Mouse (Mus musculus): Measurements from ENCODE around the gene Iqsec1. TPM values are rescaled to one million over a fixed set of nuclear protein-coding genes. Genes with fewer than 3 reads are reported as not detected.

Gene Iqsec1
- total and polyA plus RNA-seq, 3 experiments, result 2.0 to 48.2 (median 39.2) TPM

DNA sequence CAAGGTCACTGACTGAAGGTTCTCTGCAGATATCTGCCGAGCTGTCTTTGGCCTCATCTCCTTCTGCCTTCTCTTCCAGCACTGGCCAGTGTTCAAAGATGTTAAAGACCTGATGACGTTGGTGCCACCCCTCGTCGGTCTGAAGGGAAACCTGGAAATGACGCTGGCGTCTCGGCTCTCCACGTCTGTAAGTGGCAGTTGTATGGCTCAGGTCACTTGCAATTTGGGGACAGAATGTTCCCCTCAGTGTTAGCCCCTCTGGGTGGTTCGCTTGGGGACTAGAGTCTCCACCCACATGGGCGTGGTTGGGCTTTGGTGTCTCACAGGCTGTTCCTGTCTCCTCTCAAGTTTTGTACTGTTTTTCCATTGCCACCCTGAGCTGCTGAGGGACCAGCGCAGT, 363.8 kb downstream of the Iqsec1 start:
- TF ChIP-seq POLR2AphosphoS5 (IDR thresholded peaks at IDR 0.05; ENCODE audit: insufficient replicate concordance, low read depth, low read length) (no peak), GATA2 (IDR thresholded peaks at IDR 0.05; ENCODE audit: borderline replicate concordance, low read depth, low read length) (no peak), TAL1 (conservative IDR thresholded peaks at IDR 0.05; ENCODE audit: low read depth, low read length) (no peak), GATA1 (IDR thresholded peaks at IDR 0.05; ENCODE audit: borderline replicate concordance, low read length) (no peak), CTCF (IDR thresholded peaks at IDR 0.05; ENCODE audit: low read depth, low read length) (no peak)
- H3K4me3 ChIP-seq (ENCODE audit: low read depth, low read length), result peak overlapping the region; percentile 65
- no peaks in the 10 kb centered on the region for H3K27me3 ChIP-seq (ENCODE audit: insufficient read depth, low read length)
- DNase-seq (ENCODE audit: low spot score) (peak; percentile 73), ATAC-seq (ENCODE audit: extremely low read depth, insufficient number of reproducible peaks, low FRiP score, poor library complexity, severe bottlenecking) (peak; percentile 12)
- no peaks in the 10 kb centered on the region for H3K9me3 ChIP-seq (replicated peaks)
- peaks cover 89% of the 10 kb centered on the region for H3K36me3 ChIP-seq (replicated peaks)
- H3K4me1 ChIP-seq (ENCODE audit: insufficient read depth, low read depth, low read length), result peaks cover 97% of the 10 kb centered on the region

DNA sequence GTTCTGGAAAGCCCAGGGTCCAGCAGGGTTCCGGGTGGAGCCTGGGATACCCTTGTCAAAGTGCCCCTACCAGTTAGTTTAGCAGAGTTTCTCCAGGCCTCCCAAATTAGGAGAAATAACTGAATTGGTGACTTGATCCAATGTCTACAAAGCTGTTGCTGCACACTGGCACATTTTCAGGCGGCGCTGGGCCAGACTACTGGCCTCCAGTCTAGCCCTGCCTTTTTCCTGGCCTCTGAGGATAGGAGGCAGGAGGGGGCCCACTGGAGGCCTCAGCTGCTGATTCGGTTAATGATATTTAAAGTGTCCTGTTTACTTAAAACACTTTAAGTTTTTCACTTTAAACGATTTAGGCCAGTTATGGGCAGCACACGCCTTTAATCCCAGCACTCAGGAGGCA, 364.3 kb downstream of the Iqsec1 start:
- H3K36me3 ChIP-seq (replicated peaks), result peaks cover 89% of the 10 kb centered on the region
- peak overlapping the region; percentile 65; the same call in 1 of the 2 replicates for H3K4me3 ChIP-seq (ENCODE audit: low read depth, low read length)
- ATAC-seq (ENCODE audit: extremely low read depth, insufficient number of reproducible peaks, low FRiP score, poor library complexity, severe bottlenecking), result no peak; the same call in 1 of the 2 replicates
- TF ChIP-seq GATA2 (IDR thresholded peaks at IDR 0.05; ENCODE audit: borderline replicate concordance, low read depth, low read length) (no peak), CTCF (IDR thresholded peaks at IDR 0.05; ENCODE audit: low read depth, low read length) (no peak), TAL1 (conservative IDR thresholded peaks at IDR 0.05; ENCODE audit: low read depth, low read length) (no peak), POLR2AphosphoS5 (IDR thresholded peaks at IDR 0.05; ENCODE audit: insufficient replicate concordance, low read depth, low read length) (no peak), GATA1 (IDR thresholded peaks at IDR 0.05; ENCODE audit: borderline replicate concordance, low read length) (no peak)
- no peaks in the 10 kb centered on the region for H3K9me3 ChIP-seq (replicated peaks)
- DNase-seq (ENCODE audit: low spot score), result peak; percentile 34
- H3K27me3 ChIP-seq (ENCODE audit: insufficient read depth, low read length), result no peaks in the 10 kb centered on the region
- H3K4me1 ChIP-seq (ENCODE audit: insufficient read depth, low read depth, low read length), result peaks cover 97% of the 10 kb centered on the region

DNA sequence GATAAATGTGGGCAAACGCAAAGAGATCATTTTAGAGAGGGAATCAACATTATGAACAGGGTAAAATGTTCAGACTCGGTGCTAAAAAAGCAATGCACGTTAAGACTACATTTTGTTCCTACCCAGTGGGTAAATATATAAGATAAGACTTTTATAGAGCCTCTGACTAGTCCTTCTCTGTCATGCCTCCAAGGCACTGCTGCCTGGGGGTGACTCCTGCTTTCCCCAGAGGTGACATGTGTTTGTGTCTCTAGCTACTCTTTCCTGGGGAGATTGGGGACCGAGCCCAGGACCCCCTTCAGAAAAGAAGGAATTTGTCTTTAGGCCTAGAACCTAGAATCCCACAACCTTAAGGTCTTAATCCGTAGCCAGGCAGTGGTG, 365.0 kb downstream of the Iqsec1 start:
- no peaks in the 10 kb centered on the region for H3K9me3 ChIP-seq (replicated peaks)
- H3K4me3 ChIP-seq (ENCODE audit: low read depth, low read length), result peak overlapping the region; percentile 83; the same call in 1 of the 2 replicates
- H3K4me1 ChIP-seq (ENCODE audit: insufficient read depth, low read depth, low read length), result peaks cover 97% of the 10 kb centered on the region
- H3K36me3 ChIP-seq (replicated peaks), result peaks cover 86% of the 10 kb centered on the region
- ATAC-seq (ENCODE audit: extremely low read depth, insufficient number of reproducible peaks, low FRiP score, poor library complexity, severe bottlenecking), result no peak
- H3K27me3 ChIP-seq (ENCODE audit: insufficient read depth, low read length), result no peaks in the 10 kb centered on the region
- TF ChIP-seq GATA2 (IDR thresholded peaks at IDR 0.05; ENCODE audit: borderline replicate concordance, low read depth, low read length) (no peak), TAL1 (conservative IDR thresholded peaks at IDR 0.05; ENCODE audit: low read depth, low read length) (no peak), CTCF (IDR thresholded peaks at IDR 0.05; ENCODE audit: low read depth, low read length) (no peak), GATA1 (IDR thresholded peaks at IDR 0.05; ENCODE audit: borderline replicate concordance, low read length) (no peak), POLR2AphosphoS5 (IDR thresholded peaks at IDR 0.05; ENCODE audit: insufficient replicate concordance, low read depth, low read length) (no peak)
- DNase-seq (ENCODE audit: low spot score), result peak; percentile 32

DNA sequence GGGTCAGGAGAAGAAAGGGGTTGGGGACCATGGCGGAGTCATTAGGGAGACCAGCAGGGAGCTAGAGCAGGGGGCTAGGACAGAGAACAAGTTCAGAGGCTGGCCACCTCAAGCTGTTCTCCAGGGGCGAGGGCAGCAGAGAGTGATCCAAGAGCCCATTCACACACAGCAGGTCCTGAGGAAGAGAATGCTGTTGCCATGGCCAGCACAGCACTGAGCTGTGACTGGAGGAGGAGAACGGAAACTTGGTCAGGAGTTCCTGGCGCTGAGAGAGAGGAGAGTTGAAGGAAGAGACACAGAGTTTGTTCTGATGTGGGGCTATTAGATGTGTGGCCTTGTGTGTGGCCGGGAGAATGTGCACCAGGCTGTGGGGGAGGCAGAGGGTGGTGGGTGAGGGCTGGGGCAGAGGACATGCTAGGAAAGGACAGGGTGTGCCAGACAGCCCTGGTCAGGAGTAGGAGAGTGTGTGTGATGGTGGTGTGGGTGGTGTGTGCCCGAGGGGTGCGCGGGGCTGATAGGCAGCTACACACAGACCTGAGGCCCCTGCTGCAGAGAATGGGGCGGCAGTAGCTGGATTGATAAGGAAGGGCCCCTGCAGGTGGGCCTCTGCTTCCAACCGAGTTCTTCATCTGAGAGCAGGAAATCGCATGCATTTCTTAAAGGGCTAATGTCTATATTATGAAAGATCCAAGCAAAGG, 365.6 kb downstream of the Iqsec1 start:
- peak; percentile 84 for TF ChIP-seq TAL1 (conservative IDR thresholded peaks at IDR 0.05; ENCODE audit: low read depth, low read length)
- TF ChIP-seq GATA2 (IDR thresholded peaks at IDR 0.05; ENCODE audit: borderline replicate concordance, low read depth, low read length), result peak; percentile 41; the same call in 1 of the 2 replicates
- no peak for TF ChIP-seq CTCF (IDR thresholded peaks at IDR 0.05; ENCODE audit: low read depth, low read length)
- H3K27me3 ChIP-seq (ENCODE audit: insufficient read depth, low read length), result no peaks in the 10 kb centered on the region
- H3K4me3 ChIP-seq (ENCODE audit: low read depth, low read length), result peak overlapping the region; percentile 83
- peak; percentile 66 for ATAC-seq (ENCODE audit: extremely low read depth, insufficient number of reproducible peaks, low FRiP score, poor library complexity, severe bottlenecking)
- no peaks in the 10 kb centered on the region for H3K9me3 ChIP-seq (replicated peaks)
- H3K4me1 ChIP-seq (ENCODE audit: insufficient read depth, low read depth, low read length), result peaks cover 97% of the 10 kb centered on the region
- H3K36me3 ChIP-seq (replicated peaks), result peaks cover 80% of the 10 kb centered on the region
- DNase-seq (ENCODE audit: low spot score), result peak; percentile 82

- DNase-seq (ENCODE audit: low spot score) (no peak), ATAC-seq (ENCODE audit: extremely low read depth, insufficient number of reproducible peaks, low FRiP score, poor library complexity, severe bottlenecking) (no peak)
- H3K4me3 ChIP-seq (ENCODE audit: low read depth, low read length), result peak overlapping the region; percentile 83
- no peaks in the 10 kb centered on the region for H3K9me3 ChIP-seq (replicated peaks)
- no peak for TF ChIP-seq GATA1 (IDR thresholded peaks at IDR 0.05; ENCODE audit: borderline replicate concordance, low read length)
- peaks cover 97% of the 10 kb centered on the region for H3K4me1 ChIP-seq (ENCODE audit: insufficient read depth, low read depth, low read length)
- H3K36me3 ChIP-seq (replicated peaks), result peaks cover 77% of the 10 kb centered on the region
- H3K27me3 ChIP-seq (ENCODE audit: insufficient read depth, low read length), result no peaks in the 10 kb centered on the region
These were observed 366.9 kb downstream of the Iqsec1 start for GRCm38 (mm10) chr6:90621584-90621890.

- Histone ChIP-seq H3K36me3 (replicated peaks) (peaks cover 77% of the 10 kb centered on the region), H3K27me3 (ENCODE audit: insufficient read depth, low read length) (no peaks in the 10 kb centered on the region), H3K9me3 (replicated peaks) (no peaks in the 10 kb centered on the region), H3K4me1 (ENCODE audit: insufficient read depth, low read depth, low read length) (peaks cover 97% of the 10 kb centered on the region), H3K4me3 (ENCODE audit: low read depth, low read length) (peak overlapping the region; percentile 83)
- ATAC-seq (ENCODE audit: extremely low read depth, insufficient number of reproducible peaks, low FRiP score, poor library complexity, severe bottlenecking) (no peak), DNase-seq (ENCODE audit: low spot score) (no peak)
- no peak for TF ChIP-seq GATA1 (IDR thresholded peaks at IDR 0.05; ENCODE audit: borderline replicate concordance, low read length)
- no peak for TF ChIP-seq CTCF (IDR thresholded peaks at IDR 0.05; ENCODE audit: low read depth, low read length)
- no peak for TF ChIP-seq GATA2 (IDR thresholded peaks at IDR 0.05; ENCODE audit: borderline replicate concordance, low read depth, low read length)
- TF ChIP-seq TAL1 (conservative IDR thresholded peaks at IDR 0.05; ENCODE audit: low read depth, low read length), result no peak
- no peak for TF ChIP-seq POLR2AphosphoS5 (IDR thresholded peaks at IDR 0.05; ENCODE audit: insufficient replicate concordance, low read depth, low read length)
These were observed 367.5 kb downstream of the Iqsec1 start for GRCm38 (mm10) chr6:90620791-90621583.
